Mouse (Mus musculus): ENCODE data around the gene Cped1. TPM values are rescaled to one million over a fixed set of nuclear protein-coding genes. Genes with fewer than 3 reads are reported as not detected.

Cped1 gene
- polyA plus RNA-seq, 1 experiment from 2014 or later, result 42.0 TPM

- DNase-seq, result no peak
Observed at GRCm38 (mm10) chr6:22267807-22268667, 282.3 kb downstream of the Cped1 start.

DNA sequence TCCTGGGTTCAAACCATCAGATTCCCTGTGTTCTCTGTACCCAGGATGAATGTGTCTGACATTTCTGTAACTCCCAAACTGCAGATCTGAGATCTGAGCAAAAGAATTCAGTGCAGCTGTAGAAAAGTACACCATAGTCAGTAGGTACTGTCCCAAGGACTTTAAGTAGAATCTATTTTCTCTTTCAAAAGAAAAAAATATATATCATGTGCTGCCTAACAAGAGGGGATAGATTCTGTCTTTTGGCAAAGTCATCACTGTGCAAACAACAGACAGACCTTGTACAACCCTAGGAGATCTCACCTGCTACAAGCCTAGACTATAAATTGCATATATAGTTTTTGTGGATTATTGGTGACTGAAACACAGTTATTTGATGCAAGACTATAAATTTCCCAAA lies 283.0 kb downstream of the Cped1 start:
- Histone ChIP-seq H3K27ac (ENCODE audit: low read depth) (no peak overlapping the region), H3K36me3 (ENCODE audit: insufficient read depth) (no peaks in the 10 kb centered on the region), H3K4me2 (no peak overlapping the region), H3K4me1 (ENCODE audit: insufficient read depth) (no peaks in the 10 kb centered on the region), H3K9me3 (ENCODE audit: low read depth, low read length) (no peaks in the 10 kb centered on the region), H3K9ac (no peak overlapping the region), H3K4me3 (ENCODE audit: low read depth, low read length) (no peak overlapping the region), H3K27me3 (ENCODE audit: insufficient read depth, low read length) (no peaks in the 10 kb centered on the region)
- ATAC-seq (ENCODE audit: insufficient read depth) (no peak), DNase-seq (no peak)
- no peak for TF ChIP-seq CTCF (IDR thresholded peaks at IDR 0.05; ENCODE audit: low read depth)

More at GRCm38 (mm10) chr6:22267807-22268667, 282.3 kb downstream of the Cped1 start:
- Histone ChIP-seq H3K36me3 (ENCODE audit: insufficient read depth) (no peaks in the 10 kb centered on the region), H3K9me3 (ENCODE audit: low read depth, low read length) (no peaks in the 10 kb centered on the region), H3K4me2 (no peak overlapping the region), H3K4me1 (ENCODE audit: insufficient read depth) (no peaks in the 10 kb centered on the region), H3K27ac (ENCODE audit: low read depth) (no peak overlapping the region), H3K27me3 (ENCODE audit: insufficient read depth, low read length) (no peaks in the 10 kb centered on the region), H3K9ac (no peak overlapping the region), H3K4me3 (ENCODE audit: low read depth, low read length) (no peak overlapping the region)
- 70% methylated on average over 5 of the region's 5 CpGs for WGBS
- no peak for TF ChIP-seq CTCF (IDR thresholded peaks at IDR 0.05; ENCODE audit: low read depth)
- no peak for ATAC-seq (ENCODE audit: insufficient read depth)

GRCm38 (mm10) chr6:22269840-22270521 lies 284.3 kb downstream of the Cped1 start:
- Histone ChIP-seq H3K27ac (ENCODE audit: low read depth) (no peak overlapping the region), H3K4me2 (no peak overlapping the region), H3K4me1 (ENCODE audit: insufficient read depth) (no peaks in the 10 kb centered on the region), H3K27me3 (ENCODE audit: insufficient read depth, low read length) (no peaks in the 10 kb centered on the region), H3K9me3 (ENCODE audit: low read depth, low read length) (no peaks in the 10 kb centered on the region), H3K4me3 (ENCODE audit: low read depth, low read length) (no peak overlapping the region), H3K36me3 (ENCODE audit: insufficient read depth) (no peaks in the 10 kb centered on the region), H3K9ac (no peak overlapping the region)
- no peak for ATAC-seq (ENCODE audit: insufficient read depth)
- 69% methylated on average over 8 of the region's 8 CpGs for WGBS
- TF ChIP-seq CTCF (IDR thresholded peaks at IDR 0.05; ENCODE audit: low read depth), result no peak
- no peak for DNase-seq

DNA sequence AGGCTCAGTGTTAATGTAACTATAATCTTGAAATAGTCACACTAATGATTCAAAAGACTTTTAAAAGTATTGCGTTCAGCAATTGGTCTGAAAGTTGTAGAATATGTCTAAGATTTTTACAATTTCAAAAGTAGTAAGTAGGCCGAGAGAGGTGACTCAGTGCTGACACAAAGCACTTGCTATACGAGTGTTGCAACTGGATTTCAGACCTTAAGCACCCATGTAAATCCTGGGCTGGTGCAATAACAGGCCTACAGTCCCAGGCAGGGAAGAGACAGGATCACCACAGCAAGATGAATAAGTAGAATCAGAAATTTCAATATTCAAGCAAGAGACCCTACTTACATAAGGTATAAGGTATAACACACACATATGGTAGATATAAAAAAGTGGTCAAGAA lies 292.2 kb downstream of the Cped1 start:
- no peak overlapping the region for H3K4me2 ChIP-seq

GRCm38 (mm10) chr6:22280217-22280861 lies 294.6 kb downstream of the Cped1 start:
- peak; percentile 74 for ATAC-seq (ENCODE audit: insufficient read depth)
- H3K36me3 ChIP-seq (ENCODE audit: insufficient read depth), result no peaks in the 10 kb centered on the region
- no peaks in the 10 kb centered on the region for H3K27me3 ChIP-seq (ENCODE audit: insufficient read depth, low read length)
- no peaks in the 10 kb centered on the region for H3K9me3 ChIP-seq (ENCODE audit: low read depth, low read length)
- H3K4me3 ChIP-seq (ENCODE audit: low read depth, low read length), result no peak overlapping the region
- no peak overlapping the region for H3K9ac ChIP-seq
- DNase-seq, result peak; percentile 86
- 36% methylated on average over 14 of the region's 14 CpGs for WGBS
- H3K4me1 ChIP-seq (ENCODE audit: insufficient read depth), result no peaks in the 10 kb centered on the region
- no peak for TF ChIP-seq CTCF (IDR thresholded peaks at IDR 0.05; ENCODE audit: low read depth)
- peak overlapping the region; percentile 33; the same call in 1 of the 2 replicates for H3K4me2 ChIP-seq
- no peak overlapping the region for H3K27ac ChIP-seq (ENCODE audit: low read depth)

More for the DNA sequence above, 292.2 kb downstream of the Cped1 start:
- WGBS, result 86% methylated on average over 3 of the region's 3 CpGs
- no peaks in the 10 kb centered on the region for H3K27me3 ChIP-seq (ENCODE audit: insufficient read depth, low read length)
- H3K4me1 ChIP-seq (ENCODE audit: insufficient read depth), result no peaks in the 10 kb centered on the region
- H3K36me3 ChIP-seq (ENCODE audit: insufficient read depth), result no peaks in the 10 kb centered on the region
- H3K9ac ChIP-seq, result no peak overlapping the region
- DNase-seq (no peak), ATAC-seq (ENCODE audit: insufficient read depth) (no peak)
- no peak overlapping the region for H3K4me3 ChIP-seq (ENCODE audit: low read depth, low read length)
- H3K9me3 ChIP-seq (ENCODE audit: low read depth, low read length), result no peaks in the 10 kb centered on the region
- TF ChIP-seq CTCF (IDR thresholded peaks at IDR 0.05; ENCODE audit: low read depth), result no peak
- H3K27ac ChIP-seq (ENCODE audit: low read depth), result no peak overlapping the region

DNA sequence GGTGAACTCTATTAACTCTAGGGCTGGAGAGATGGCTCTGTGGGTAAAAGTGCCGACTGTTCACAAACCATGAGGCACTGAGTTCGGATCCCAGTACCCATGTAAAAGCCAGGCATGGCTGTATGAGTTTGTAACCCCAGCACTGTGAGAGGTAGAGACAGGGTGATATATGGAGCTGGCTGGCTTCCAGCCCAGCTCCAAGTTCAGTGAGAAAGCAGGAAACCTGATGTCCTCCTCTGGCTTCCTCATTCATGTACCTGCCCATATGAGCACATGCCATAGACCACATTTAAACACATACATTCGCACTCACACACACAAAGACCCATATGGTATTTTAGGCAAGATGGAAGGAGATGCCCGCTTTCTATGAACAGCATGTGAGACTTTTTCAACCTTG lies 296.7 kb downstream of the Cped1 start:
- DNase-seq (no peak), ATAC-seq (ENCODE audit: insufficient read depth) (no peak)
- Histone ChIP-seq H3K27ac (ENCODE audit: low read depth) (no peak overlapping the region), H3K4me1 (ENCODE audit: insufficient read depth) (no peaks in the 10 kb centered on the region), H3K9me3 (ENCODE audit: low read depth, low read length) (no peaks in the 10 kb centered on the region), H3K4me3 (ENCODE audit: low read depth, low read length) (no peak overlapping the region), H3K4me2 (no peak overlapping the region), H3K9ac (no peak overlapping the region), H3K36me3 (ENCODE audit: insufficient read depth) (no peaks in the 10 kb centered on the region), H3K27me3 (ENCODE audit: insufficient read depth, low read length) (peaks cover 2% of the 10 kb centered on the region; the same call in 1 of the 2 replicates)
- no peak for TF ChIP-seq CTCF (IDR thresholded peaks at IDR 0.05; ENCODE audit: low read depth)
- WGBS, result 86% methylated on average over 4 of the region's 4 CpGs
